Mouse (Mus musculus): ENCODE data around the gene Lpcat3.
A peak's percentile ranks its signal among the peaks of the same experiment; 100 is the strongest.

Gene Lpcat3

GRCm38 (mm10) chr6:124740211-124740887 lies 77.5 kb downstream of the Lpcat3 start:
- DNase-seq: peak in 1 of 2 experiments; percentile 70

- peak; percentile 84 to 85 for DNase-seq
These were observed 78.3 kb downstream of the Lpcat3 start, which contains the start of gene Grcc10 for GRCm38 (mm10) chr6:124740888-124741761. Gene Grcc10 (minus strand): TSS chr6:124741374.

DNA sequence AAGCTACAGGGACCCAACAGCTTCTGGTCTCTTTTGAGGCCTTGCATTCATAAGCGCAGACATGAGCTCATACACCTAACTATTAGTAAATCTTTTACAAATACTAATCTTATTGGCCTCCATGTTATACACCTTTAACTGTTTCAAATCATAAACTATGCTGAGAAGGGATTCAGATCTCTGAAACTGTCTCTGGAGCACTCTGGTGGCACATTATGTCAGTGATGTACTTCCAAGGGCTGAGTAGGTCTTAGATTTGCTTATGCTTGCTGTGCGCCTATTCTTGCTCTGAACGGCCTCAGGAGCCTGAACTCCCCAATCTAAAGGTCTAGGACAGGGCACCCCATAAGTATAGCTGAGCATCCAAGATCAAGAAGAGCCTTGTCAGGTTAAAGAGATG lies 79.0 kb downstream of the Lpcat3 start:
- DNase-seq: no peak

DNA sequence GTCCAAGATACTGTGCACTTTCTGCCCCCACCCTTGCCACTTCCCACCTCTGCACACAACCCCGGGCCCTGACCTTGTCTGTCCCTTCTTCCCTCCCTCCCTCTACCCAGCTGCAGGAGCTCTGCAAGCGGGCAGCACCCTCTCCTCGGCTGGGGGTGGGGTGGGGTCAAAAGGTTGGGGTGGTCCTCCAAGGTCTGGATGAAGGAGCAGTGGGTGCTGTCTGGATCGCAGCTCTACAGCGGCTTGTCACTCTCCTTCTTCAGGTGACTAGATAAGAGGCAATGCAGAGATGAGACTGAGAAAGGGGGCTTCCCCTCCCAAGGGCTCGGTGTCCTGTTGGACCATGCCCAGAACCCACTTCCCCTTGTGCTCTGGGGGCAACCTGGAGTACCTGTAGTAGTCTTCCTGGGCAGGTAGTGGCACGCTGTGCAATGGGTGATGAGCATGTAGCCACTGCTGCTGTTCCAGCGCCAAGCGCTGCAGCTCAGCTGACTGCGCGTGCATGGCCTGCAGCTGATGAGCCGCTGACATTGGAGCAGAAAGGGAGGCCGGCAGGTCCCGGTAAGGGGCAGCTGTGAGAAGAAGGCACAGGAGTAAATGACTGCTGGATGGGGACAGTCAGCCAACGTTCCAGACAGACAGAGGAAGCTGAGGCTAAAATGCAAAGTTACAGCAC lies 80.2 kb downstream of the Lpcat3 start:
- no peak for DNase-seq

- no peak for DNase-seq
These were observed 80.8 kb downstream of the Lpcat3 start for GRCm38 (mm10) chr6:124743647-124744046.

- DNase-seq: peak in 1 of 2 experiments; percentile 63
These were observed 82.0 kb downstream of the Lpcat3 start for GRCm38 (mm10) chr6:124744755-124745321.

- DNase-seq: peak; percentile 95
These were observed 82.9 kb downstream of the Lpcat3 start for GRCm38 (mm10) chr6:124745490-124746295.

GRCm38 (mm10) chr6:124746296-124746605 lies 83.4 kb downstream of the Lpcat3 start:
- no peak for DNase-seq

DNA sequence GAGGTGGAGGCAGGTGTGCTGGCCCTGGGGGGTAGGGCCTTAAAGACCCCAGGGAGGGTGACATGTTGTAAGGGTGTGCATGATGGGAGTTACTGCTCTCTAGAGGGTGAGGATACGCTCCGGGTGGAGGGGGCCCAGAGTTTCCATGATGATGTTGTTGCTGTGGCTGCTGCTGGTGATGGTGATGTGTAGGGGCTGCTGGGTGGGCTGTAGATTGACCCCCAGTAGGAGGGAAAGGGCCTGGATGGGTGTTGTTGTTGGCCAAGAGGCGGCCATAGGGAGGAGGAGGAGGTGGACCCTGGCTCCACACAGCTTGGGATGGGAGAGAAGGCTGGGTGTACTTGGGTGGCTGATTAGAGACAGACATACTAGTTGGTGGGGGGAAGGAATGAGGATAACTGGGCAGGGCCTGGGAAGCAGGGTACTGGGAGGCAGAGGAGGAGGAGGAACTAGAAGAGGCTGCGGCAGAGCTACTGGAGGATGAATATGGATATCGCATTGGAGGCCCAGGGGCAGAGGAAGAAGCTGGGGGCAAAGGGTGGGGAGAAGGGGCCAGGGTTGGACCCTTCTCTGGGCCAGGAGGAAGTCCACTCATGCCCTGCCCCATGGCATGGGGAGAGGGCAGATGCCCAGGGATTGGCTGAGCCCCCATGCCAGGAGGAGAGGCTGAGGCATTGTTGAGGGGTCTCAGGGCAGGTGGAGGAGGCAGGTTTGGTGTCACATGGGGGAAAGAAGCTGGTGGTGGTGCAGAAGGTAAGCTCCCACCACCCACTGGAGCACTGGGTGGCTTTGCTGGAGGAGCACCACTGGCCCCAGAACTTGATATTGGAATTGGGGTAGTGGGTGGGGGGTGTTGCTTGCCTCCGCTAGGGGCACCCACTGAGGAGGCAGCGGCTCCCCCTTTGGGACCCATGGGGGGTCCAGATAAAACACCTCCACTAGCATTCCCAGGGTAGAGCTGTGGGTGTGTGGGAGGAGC lies 84.1 kb downstream of the Lpcat3 start:
- DNase-seq: no peak

- DNase-seq: no peak
These were observed 87.6 kb downstream of the Lpcat3 start for GRCm38 (mm10) chr6:124750405-124750804.

DNA sequence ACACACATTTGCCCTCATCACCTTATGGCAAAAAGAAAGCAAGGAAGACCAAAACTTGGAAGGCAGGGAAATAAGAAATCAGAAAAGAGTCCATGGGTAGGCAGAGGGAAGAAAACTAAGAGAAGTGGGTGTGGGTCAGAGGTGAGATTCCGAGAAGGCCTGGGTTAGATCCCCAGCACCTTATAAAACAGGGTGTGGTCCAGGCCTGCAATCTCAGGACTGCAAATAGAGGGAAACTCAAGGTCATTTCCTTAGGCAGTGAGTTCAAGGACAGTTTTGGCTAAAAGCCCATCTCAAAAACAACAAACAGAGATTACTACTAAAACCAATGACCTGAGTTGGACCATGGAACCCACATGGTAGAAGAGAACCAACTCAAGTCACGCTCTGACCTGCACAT lies 91.0 kb downstream of the Lpcat3 start:
- no peak for DNase-seq
